Comparison of ENCODE assay signal across 9 mouse cellular contexts in genomic region chr9:119460410-119460809, GRCm38 (mm10). TPM values are rescaled to one million over a fixed set of nuclear protein-coding genes. Genes with fewer than 3 reads are reported as not detected.
A peak's percentile ranks its signal among the peaks of the same experiment; 100 is the strongest.
DNase-seq lines count a peak whose midpoint lies in the region; ATAC-seq lines count a peak whose summit lies in the region.
"Had no signal": no experiment of that assay in that cellular context is flagged by ENCODE, and none has a peak within 500 bp of the region (broad histone marks: within the 10 kb centered on the region; RNA-seq: fewer than 3 reads in every experiment).

No protein-coding gene starts in this region.

- ATAC-seq in megakaryocyte, adult 5-6 weeks (ENCODE audit: poor library complexity, severe bottlenecking) = peak; percentile 86

- H3K4me1 ChIP-seq in embryonic facial prominence, embryonic 10.5 days = no peaks in the 10 kb centered on the region

- DNase-seq in kidney, adult 18-20 months = peak; percentile 68
- DNase-seq in kidney, adult 11 months = no peak
- peak; percentile 72 for DNase-seq in adrenal gland, postnatal 14 days
- peak; percentile 69 for DNase-seq in embryonic facial prominence, embryonic 10.5 days (ENCODE audit: low spot score)
- DNase-seq in heart, postnatal 4 days = peak; percentile 78
- DNase-seq in layer of hippocampus, postnatal 36 days = peak; percentile 59 to 66
- DNase-seq in skeletal muscle tissue, adult 2 months (ENCODE audit: low read depth, low spot score) = peak; percentile 30

- no peak overlapping the region for H3K27ac ChIP-seq in embryonic facial prominence, embryonic 10.5 days (replicated peaks)

- WGBS in embryonic facial prominence, embryonic 10.5 days = 58% methylated on average over 8 of the region's 8 CpGs

- H3K36me3 ChIP-seq in embryonic facial prominence, embryonic 10.5 days (replicated peaks) = peaks cover 90% of the 10 kb centered on the region

- H3K9me3 ChIP-seq in embryonic facial prominence, embryonic 10.5 days = 0 out of 2 replicates have a peak, but pooled peaks cover 2% of the 10 kb centered on the region

- no peaks in the 10 kb centered on the region for H3K27me3 ChIP-seq in embryonic facial prominence, embryonic 10.5 days (replicated peaks; ENCODE audit: low read depth, poor library complexity, severe bottlenecking)

- no peak overlapping the region for H3K4me3 ChIP-seq in embryonic facial prominence, embryonic 10.5 days
- H3K4me3 ChIP-seq: myocyte had no signal

RNA-seq across cellular contexts. Expression of gene Exog, which starts 15.7 kb away (rescaled TPM):
- 4.2 and 4.5 TPM in 2 replicates for total RNA-seq in adrenal gland, postnatal 14 days (2021)
- 44.2 and 45.3 TPM in 2 replicates for polyA plus RNA-seq in embryonic facial prominence, embryonic 10.5 days (2016; fragmentation: Nextera tagmentation; extraction: Ambion mirVana)
- total RNA-seq in heart, postnatal 4 days (2021) = 1 to 10 TPM; 4.2 to 4.5 TPM
- 10 to 100 TPM; 20.0 to 21.1 TPM for total RNA-seq in layer of hippocampus, postnatal 36 days (2021)
- 3.5 and 5.9 TPM in 2 replicates for total RNA-seq in megakaryocyte, adult 5-6 weeks (2015)
- 2.1 and 3.0 TPM in 2 replicates for total RNA-seq in megakaryocyte, adult 5-6 weeks (2017)

RNA-seq across cellular contexts. Expression of gene Acvr2b, which starts 58.5 kb away (rescaled TPM):
- 4.8 and 6.6 TPM in 2 replicates for total RNA-seq in adrenal gland, postnatal 14 days (2021)
- polyA plus RNA-seq in embryonic facial prominence, embryonic 10.5 days (2016; fragmentation: Nextera tagmentation; extraction: Ambion mirVana) = 78.6 and 85.6 TPM in 2 replicates
- total RNA-seq in heart, postnatal 4 days (2021) = 1 to 10 TPM; 6.2 to 6.5 TPM
- 10 to 100 TPM; 13.8 to 14.7 TPM for total RNA-seq in layer of hippocampus, postnatal 36 days (2021)
- total RNA-seq in megakaryocyte, adult 5-6 weeks (2015) = 1.1 and 1.7 TPM in 2 replicates
- 0.37 and 0.57 TPM in 2 replicates for total RNA-seq in megakaryocyte, adult 5-6 weeks (2017)
